22 mouse cellular contexts compared by ENCODE assay signal in the genomic region with DNA sequence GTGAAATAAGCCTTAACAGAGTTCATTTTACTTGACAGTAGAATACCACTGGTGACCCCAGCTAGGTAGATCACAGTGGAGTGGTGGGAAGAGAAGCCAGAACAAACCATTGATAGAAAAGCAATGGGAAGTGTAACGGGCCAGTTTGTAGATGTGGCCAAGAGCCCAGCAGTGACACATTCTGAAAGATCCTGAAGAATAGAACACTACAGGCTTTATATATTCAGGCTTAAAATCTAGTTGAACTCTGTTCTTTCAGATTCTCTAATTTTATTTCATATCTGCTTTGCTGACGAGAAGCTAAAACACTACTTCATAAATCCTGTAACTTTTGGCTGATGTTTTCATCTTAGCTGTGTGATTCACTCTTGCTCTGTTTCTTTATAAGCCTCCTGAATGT. TPM values are rescaled to one million over a fixed set of nuclear protein-coding genes. Genes with fewer than 3 reads are reported as not detected.
DNase-seq lines count a peak whose midpoint lies in the region; ATAC-seq and TF ChIP-seq lines count a peak whose summit lies in the region.
"Had no signal": no experiment of that assay in that cellular context is flagged by ENCODE, and none has a peak within 500 bp of the region (broad histone marks: within the 10 kb centered on the region; RNA-seq: fewer than 3 reads in every experiment).

No protein-coding gene starts in this region.

- no peaks in the 10 kb centered on the region for H3K27me3 ChIP-seq in heart, adult 2 months (ENCODE audit: control insufficient read depth, insufficient read depth, low read length)
- H3K27me3 ChIP-seq in lung, postnatal 0 days (replicated peaks; ENCODE audit: insufficient read depth, low read length): no peaks in the 10 kb centered on the region
- H3K27me3 ChIP-seq: embryonic facial prominence, embryonic 15.5 days; forebrain, embryonic 13.5 days; kidney, embryonic 15.5 days; midbrain, embryonic 13.5 days; neural tube, embryonic 13.5 days had no signal

- no peak for TF ChIP-seq POLR2A in heart, adult 2 months (IDR thresholded peaks at IDR 0.05; ENCODE audit: insufficient read depth, low read depth, low read length)

- no peak for ATAC-seq in lung, postnatal 0 days
- ATAC-seq: forebrain, embryonic 13.5 days; hindbrain, embryonic 16.5 days; midbrain, embryonic 13.5 days had no signal

- no peak overlapping the region for H3K4me2 ChIP-seq in lung, postnatal 0 days (replicated peaks; ENCODE audit: low read depth, low read length)
- H3K4me2 ChIP-seq: embryonic facial prominence, embryonic 15.5 days; forebrain, embryonic 13.5 days; kidney, embryonic 15.5 days; midbrain, embryonic 13.5 days; neural tube, embryonic 13.5 days had no signal

- H3K9ac ChIP-seq in heart, adult 2 months (ENCODE audit: low read depth, low read length): no peak overlapping the region
- H3K9ac ChIP-seq in lung, postnatal 0 days (replicated peaks; ENCODE audit: low read depth): no peak overlapping the region
- H3K9ac ChIP-seq: embryonic facial prominence, embryonic 15.5 days; forebrain, embryonic 13.5 days; kidney, embryonic 15.5 days; midbrain, embryonic 13.5 days; neural tube, embryonic 13.5 days had no signal

- no peak for DNase-seq in heart, adult 2 months
- no peak for DNase-seq in heart, adult 18-20 months
- no peak for DNase-seq in layer of hippocampus, adult 2 months (ENCODE audit: low spot score in 2 of 2)
- no peak for DNase-seq in layer of hippocampus, adult 8-10 months (ENCODE audit: low spot score in 2 of 2)
- no peak for DNase-seq in lung, postnatal 0 days (ENCODE audit: low spot score)
- DNase-seq in lung, postnatal 14 days: no peak
- DNase-seq in left cerebral cortex, postnatal 14 days (ENCODE audit: low spot score in 2 of 2): no peak
- DNase-seq: cerebellum, adult 8-10 months; cerebellum, postnatal 25 days; kidney, adult 18-20 months; layer of hippocampus, adult 9-11 months; liver; retina, postnatal 1 day; right cerebral cortex, postnatal 14 days had no signal

- no peaks in the 10 kb centered on the region for H3K79me2 ChIP-seq in heart, adult 2 months (replicated peaks; ENCODE audit: control insufficient read depth, insufficient read depth, low read length)

- H3K36me3 ChIP-seq in heart, adult 2 months (ENCODE audit: control insufficient read depth, insufficient read depth, low read length): peaks cover 2% of the 10 kb centered on the region
- H3K36me3 ChIP-seq in lung, postnatal 0 days (ENCODE audit: insufficient read depth, low read length): no peaks in the 10 kb centered on the region
- H3K36me3 ChIP-seq: embryonic facial prominence, embryonic 10.5 days; embryonic facial prominence, embryonic 15.5 days; heart, embryonic 10.5 days; kidney, embryonic 15.5 days; midbrain, embryonic 13.5 days; neural tube, embryonic 13.5 days had no signal

- TF ChIP-seq CTCF in heart, adult 2 months (IDR thresholded peaks at IDR 0.05): no peak
- no peak for TF ChIP-seq CTCF in layer of hippocampus, adult 2 months (conservative IDR thresholded peaks at IDR 0.05)
- no peak for TF ChIP-seq CTCF in lung, postnatal 0 days (IDR thresholded peaks at IDR 0.05)

- H3K9me3 ChIP-seq in lung, postnatal 0 days (ENCODE audit: low read length): no peaks in the 10 kb centered on the region
- H3K9me3 ChIP-seq: embryonic facial prominence, embryonic 10.5 days; embryonic facial prominence, embryonic 15.5 days; forebrain, embryonic 13.5 days; heart, embryonic 10.5 days; kidney, embryonic 15.5 days; midbrain, embryonic 13.5 days; neural tube, embryonic 13.5 days had no signal

- H3K4me1 ChIP-seq in heart, adult 2 months (ENCODE audit: control insufficient read depth, insufficient read depth, low read length): peaks cover 3% of the 10 kb centered on the region
- H3K4me1 ChIP-seq in lung, postnatal 0 days (ENCODE audit: insufficient read depth, low read depth, low read length): no peaks in the 10 kb centered on the region
- H3K4me1 ChIP-seq: neural tube, embryonic 13.5 days had no signal

- intact Hi-C loops in heart, adult 2 months (cut with DNase I): no loop called here
- intact Hi-C loops in left cerebral cortex, postnatal 14 days (cut with DNase I): no loop called here

- H3K4me3 ChIP-seq in heart, adult 2 months: no peak overlapping the region
- no peak overlapping the region for H3K4me3 ChIP-seq in layer of hippocampus, adult 2 months
- no peak overlapping the region for H3K4me3 ChIP-seq in lung, postnatal 0 days (ENCODE audit: low read depth, low read length)
- H3K4me3 ChIP-seq: embryonic facial prominence, embryonic 10.5 days; embryonic facial prominence, embryonic 15.5 days; forebrain, embryonic 13.5 days; heart, embryonic 10.5 days; kidney, embryonic 15.5 days; midbrain, embryonic 13.5 days; neural tube, embryonic 13.5 days had no signal

- peak overlapping the region; percentile 48 for H3K27ac ChIP-seq in heart, adult 2 months
- H3K27ac ChIP-seq in layer of hippocampus, adult 2 months: peak overlapping the region; percentile 51
- 0 out of 2 replicates have a peak overlapping the region, but pooled peaks have one; percentile 57 for H3K27ac ChIP-seq in lung, postnatal 0 days (ENCODE audit: low read length)
- H3K27ac ChIP-seq: embryonic facial prominence, embryonic 10.5 days; forebrain, embryonic 13.5 days; midbrain, embryonic 13.5 days; neural tube, embryonic 13.5 days had no signal

- 57% methylated on average over 2 of the region's 2 CpGs for WGBS in heart, adult 2 months
- WGBS in lung, postnatal 0 days: 54% methylated on average over 2 of the region's 2 CpGs

- TF ChIP-seq EP300 in heart, adult 2 months (IDR thresholded peaks at IDR 0.05; ENCODE audit: insufficient read depth, low read depth, low read length): no peak
- no peak for TF ChIP-seq EP300 in lung, postnatal 0 days (IDR thresholded peaks at IDR 0.05)

RNA-seq across cellular contexts. Expression of a gene that starts 48.5 kb away (rescaled TPM):
- 100 to 1,000 TPM; 212 to 253 TPM for total RNA-seq in heart, adult 2 months (2021)
- polyA plus RNA-seq in heart, adult 2 months (2012; rRNA removed): 104 and 160 TPM in 2 replicates
- 100 to 1,000 TPM; 228 to 242 TPM for total RNA-seq in heart, adult 18-20 months (2021)
- 10 to 100 TPM; 62.5 to 72.3 TPM for total RNA-seq in layer of hippocampus, adult 2 months (2021)
- total RNA-seq in layer of hippocampus, adult 8-10 months (2022): 10 to 100 TPM; 66.5 to 80.7 (median 73.0) TPM
- polyA plus RNA-seq in lung, postnatal 0 days (2015; fragmentation: Nextera tagmentation; extraction: Ambion mirVana): 238 and 275 TPM in 2 replicates
- total RNA-seq in left cerebral cortex, postnatal 14 days (2021): 10 to 100 TPM; 69.5 to 77.7 TPM

RNA-seq across cellular contexts. Expression of a gene that starts 48.6 kb away (rescaled TPM):
- total RNA-seq in heart, adult 2 months (2021): 10 to 100 TPM; 51.6 to 69.4 TPM
- 26.6 and 69.2 TPM in 2 replicates for polyA plus RNA-seq in heart, adult 2 months (2012; rRNA removed)
- 10 to 100 TPM; 48.1 to 48.8 TPM for total RNA-seq in heart, adult 18-20 months (2021)
- total RNA-seq in layer of hippocampus, adult 2 months (2021): 10 to 100 TPM; 67.0 to 70.9 TPM
- total RNA-seq in layer of hippocampus, adult 8-10 months (2022): 10 to 100 TPM; 68.9 to 81.4 (median 74.7) TPM
- polyA plus RNA-seq in lung, postnatal 0 days (2015; fragmentation: Nextera tagmentation; extraction: Ambion mirVana): 39.3 and 41.1 TPM in 2 replicates
- total RNA-seq in left cerebral cortex, postnatal 14 days (2021): 10 to 100 TPM; 75.4 to 87.2 TPM
